Mouse (Mus musculus) liver, embryonic 14.5 days (tissue): ENCODE results near the gene Dmrt3. TPM values are rescaled to one million over a fixed set of nuclear protein-coding genes. Genes with fewer than 3 reads are reported as not detected.
A peak's percentile ranks its signal among the peaks of the same experiment; 100 is the strongest.

ENCODE experiments used
- ATAC-seq: fragments of 200-750 bp; cut with Nextera tagmentation; 2 replicates; pipeline ENCODE4 v1.8.0; 2017; ENCODE audit warnings: moderate number of reproducible peaks, mild to moderate bottlenecking, moderate library complexity; ENCODE audit not compliant: insufficient read depth
- DNase-seq, 3 experiments: peaks; one replicate each; pipeline ENCODE4 v3.0.0-alpha.2; 2012 to 2013; ENCODE audit warnings: low read depth in 3 of 3, low spot score in 3 of 3
- H3K27ac ChIP-seq: fragments of 300-500 bp; sonication (generic); 2 replicates; pipeline ENCODE4 v1.5.1; 2014; ENCODE audit warnings: moderate library complexity, mild to moderate bottlenecking, control low read depth, inconsistent platforms
- H3K27me3 ChIP-seq: fragments of 300-500 bp; sonication (generic); 2 replicates; pipeline ENCODE4 v1.6.1; 2014; ENCODE audit warnings: mild to moderate bottlenecking, low read length, moderate library complexity; ENCODE audit not compliant: control insufficient read depth, insufficient read depth
- H3K36me3 ChIP-seq: fragments of 300-500 bp; sonication (generic); replicated peaks from 2 replicates; pipeline ENCODE4 v1.6.1; 2014; ENCODE audit warnings: low read depth; ENCODE audit not compliant: control insufficient read depth, insufficient read depth
- H3K4me1 ChIP-seq, 2 experiments: fragments of 200-500 bp in 1 of 2; fragments of 300-500 bp in 1 of 2; sonication (generic) in 1 of 2; replicated peaks; 2 replicates each; pipeline ENCODE4 v1.6.1; 2012 to 2014; ENCODE audit warnings: antibody characterized with exemption in 1 of 2, inconsistent platforms in 1 of 2, low read length in 1 of 2; ENCODE audit not compliant: control insufficient read depth in 2 of 2, insufficient read depth in 2 of 2
- H3K4me2 ChIP-seq: fragments of 300-500 bp; sonication (generic); 2 replicates; pipeline ENCODE4 v1.6.1; 2014; ENCODE audit warnings: low read depth, mild to moderate bottlenecking, control low read depth, moderate library complexity
- H3K4me3 ChIP-seq, 2 experiments: fragments of 200-500 bp in 1 of 2; fragments of 300-500 bp in 1 of 2; sonication (generic) in 1 of 2; 2 replicates each; pipeline ENCODE4 v1.5.1; 2012 to 2014; ENCODE audit warnings: low read depth in 2 of 2, low read length in 2 of 2, mild to moderate bottlenecking in 2 of 2, control low read depth in 1 of 2, inconsistent platforms in 1 of 2, moderate library complexity in 1 of 2; ENCODE audit not compliant: insufficient read depth in 1 of 2
- H3K9ac ChIP-seq: fragments of 300-500 bp; sonication (generic); replicated peaks from 2 replicates; pipeline ENCODE4 v1.6.1; 2014; ENCODE audit warnings: mild to moderate bottlenecking, control low read depth, moderate library complexity
- H3K9me3 ChIP-seq: fragments of 300-500 bp; sonication (generic); 2 replicates; pipeline ENCODE4 v1.6.1; 2016; ENCODE audit warnings: low read length, mixed read lengths; ENCODE audit not compliant: control insufficient read depth
- CTCF ChIP-seq: IDR thresholded peaks from 2 replicates; pipeline ENCODE4 v1.5.1; 2016; ENCODE audit warnings: antibody characterized with exemption, low read depth, control low read depth
- EP300 ChIP-seq: IDR thresholded peaks from 2 replicates; pipeline ENCODE4 v1.6.1; 2016; ENCODE audit warnings: antibody characterized with exemption, low read depth
- WGBS: fragments of 180-500 bp; shearing (Covaris S2); extraction: QIAGEN DNeasy Blood & Tissue Kit; methylation state at CpG from one replicate; pipeline ENCODE4 v1.1.7; 2014; ENCODE audit not compliant: insufficient replicate concordance; 5-methylcytosine and 5-hydroxymethylcytosine counted together
- polyA plus RNA-seq, 2 experiments: library from polyadenylated mRNA; depleted of rRNA in 1 of 2; stranded (reverse) in 1 of 2; unstranded in 1 of 2; fragments of >200 nt; fragmentation: Nextera tagmentation in 1 of 2; extraction: Ambion mirVana in 1 of 2; gene quantifications; 2 replicates each; pipeline versions ENCODE4 v1.2.1 to v1.2.3; 2012 to 2014

The Dmrt3 gene
- polyA plus RNA-seq, 2 experiments, result not detected

DNA sequence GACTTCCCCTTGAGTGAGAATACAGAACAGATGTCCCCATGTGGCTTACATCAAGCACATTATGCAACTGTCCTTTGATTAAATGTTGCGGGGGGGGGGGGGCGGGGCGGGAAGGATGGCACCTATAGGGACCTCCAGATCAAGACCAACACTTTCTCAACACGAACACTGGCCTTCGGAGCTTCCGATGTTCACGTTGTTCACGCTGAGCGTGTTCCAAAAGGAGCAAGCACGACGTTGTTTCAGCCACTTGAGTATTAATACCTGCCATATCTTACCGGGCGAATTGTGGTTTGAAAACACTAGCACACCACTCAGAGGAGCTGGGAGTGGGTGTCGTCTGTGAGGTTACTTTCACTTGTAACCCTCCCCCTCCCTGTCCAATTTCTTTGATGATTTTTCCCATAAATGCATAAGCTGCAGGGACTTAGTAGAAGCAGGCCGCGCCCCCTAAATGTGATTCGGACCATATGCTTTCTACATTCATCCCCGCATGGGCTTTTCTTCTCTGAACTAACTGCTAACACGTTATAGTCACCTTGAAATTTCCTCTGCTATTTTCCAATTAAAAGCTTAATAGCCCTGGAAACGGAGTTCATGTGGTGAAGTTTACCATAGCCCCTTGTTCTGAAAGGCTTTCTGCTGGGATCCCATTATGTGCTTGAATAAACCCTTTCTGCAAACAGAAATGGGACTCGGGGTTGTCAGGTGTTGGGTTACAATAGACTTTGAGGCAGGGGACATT is 2.5 kb upstream of the Dmrt3 start:
- Histone ChIP-seq H3K4me1 (peaks cover 0 to 2% of the 10 kb centered on the region in 2 experiments; a peak in 2 of 4 replicates), H3K4me2 (no peak overlapping the region), H3K9me3 (no peaks in the 10 kb centered on the region), H3K36me3 (no peaks in the 10 kb centered on the region), H3K27ac (no peak overlapping the region), H3K9ac (no peak overlapping the region), H3K27me3 (peaks cover 98% of the 10 kb centered on the region), H3K4me3 (no peak overlapping the region)
- TF ChIP-seq CTCF (no peak), EP300 (no peak)
- ATAC-seq (no peak), DNase-seq (no peak)
- 2% methylated on average over 21 of the region's 21 CpGs for WGBS

DNA sequence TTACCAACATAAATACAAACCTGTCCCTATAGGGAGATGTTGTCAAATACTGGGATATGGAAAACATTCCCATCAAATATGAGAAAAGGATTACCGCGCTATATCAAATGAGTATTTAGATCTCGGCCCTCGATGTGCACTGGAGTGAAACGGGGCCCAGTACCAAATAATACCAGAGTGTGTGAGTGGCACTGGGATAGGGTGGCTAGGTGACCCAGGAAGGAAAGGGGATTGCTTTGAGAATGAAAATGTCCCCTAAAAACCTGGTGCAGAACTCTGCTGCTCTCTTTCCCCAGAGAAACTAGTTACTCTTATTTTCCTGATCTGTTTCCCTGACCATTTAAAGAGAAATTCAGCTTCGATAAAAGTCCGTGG is 1.9 kb upstream of the Dmrt3 start:
- no peak overlapping the region for H3K9ac ChIP-seq
- peaks cover 0 to 2% of the 10 kb centered on the region in 2 experiments; a peak in 2 of 4 replicates for H3K4me1 ChIP-seq
- no peak overlapping the region for H3K27ac ChIP-seq
- TF ChIP-seq EP300 (no peak), CTCF (no peak)
- no peak overlapping the region for H3K4me2 ChIP-seq
- no peaks in the 10 kb centered on the region for H3K36me3 ChIP-seq
- H3K27me3 ChIP-seq, result peaks cover 100% of the 10 kb centered on the region
- ATAC-seq, result no peak
- H3K9me3 ChIP-seq, result no peaks in the 10 kb centered on the region
- DNase-seq, result no peak
- no peak overlapping the region for H3K4me3 ChIP-seq
- 6% methylated on average over 7 of the region's 7 CpGs for WGBS

DNA sequence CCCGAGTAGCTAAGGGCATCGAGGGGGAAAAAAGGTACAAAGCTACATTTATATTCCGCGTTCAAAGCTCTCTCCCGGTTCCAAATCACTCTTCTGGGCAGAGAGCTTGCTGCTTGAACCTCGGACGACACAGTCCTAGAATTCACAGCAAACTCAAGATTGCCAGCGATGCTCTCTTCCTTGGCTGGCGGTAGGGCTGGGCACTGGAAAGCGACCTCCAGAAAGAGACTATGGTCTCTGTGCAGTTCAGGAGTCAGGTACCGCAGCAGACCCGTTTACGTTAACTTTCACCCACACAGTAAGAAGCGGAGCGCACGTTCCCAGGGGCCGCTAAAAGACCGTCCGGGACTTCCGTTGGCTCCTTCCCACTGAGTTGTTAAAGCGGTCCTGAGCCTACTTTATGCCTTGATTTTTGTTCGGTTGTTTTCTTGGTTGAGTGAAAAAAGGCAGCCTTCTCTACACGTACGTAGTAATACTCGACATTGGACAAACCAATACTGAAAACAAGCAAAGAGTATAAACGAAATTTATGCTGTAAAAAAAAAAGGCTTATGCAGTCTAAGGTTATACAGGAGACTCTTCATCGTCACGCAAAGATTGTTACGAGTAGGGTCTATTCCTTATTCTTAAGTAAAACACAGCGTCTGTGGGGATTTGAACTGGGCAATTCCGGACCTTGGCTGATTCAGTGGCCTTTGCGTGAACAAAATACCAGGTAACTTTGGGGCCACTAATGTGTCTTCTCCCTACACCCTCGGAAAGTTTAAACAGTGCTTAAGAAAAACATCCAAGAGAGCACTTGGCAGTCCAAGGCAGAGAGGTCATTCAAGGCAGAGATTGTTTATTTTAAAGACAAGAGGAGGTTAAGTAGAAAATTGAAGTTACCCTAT is 895 bp upstream of the Dmrt3 start:
- Histone ChIP-seq H3K9ac (no peak overlapping the region), H3K27ac (no peak overlapping the region), H3K4me1 (peaks cover 0 to 2% of the 10 kb centered on the region in 2 experiments; a peak in 2 of 4 replicates), H3K4me2 (no peak overlapping the region), H3K27me3 (peaks cover 99% of the 10 kb centered on the region), H3K9me3 (no peaks in the 10 kb centered on the region), H3K36me3 (no peaks in the 10 kb centered on the region), H3K4me3 (no peak overlapping the region)
- no peak for TF ChIP-seq EP300
- TF ChIP-seq CTCF, result no peak
- DNase-seq (no peak), ATAC-seq (no peak)
- WGBS, result 2% methylated on average over 33 of the region's 33 CpGs

DNA sequence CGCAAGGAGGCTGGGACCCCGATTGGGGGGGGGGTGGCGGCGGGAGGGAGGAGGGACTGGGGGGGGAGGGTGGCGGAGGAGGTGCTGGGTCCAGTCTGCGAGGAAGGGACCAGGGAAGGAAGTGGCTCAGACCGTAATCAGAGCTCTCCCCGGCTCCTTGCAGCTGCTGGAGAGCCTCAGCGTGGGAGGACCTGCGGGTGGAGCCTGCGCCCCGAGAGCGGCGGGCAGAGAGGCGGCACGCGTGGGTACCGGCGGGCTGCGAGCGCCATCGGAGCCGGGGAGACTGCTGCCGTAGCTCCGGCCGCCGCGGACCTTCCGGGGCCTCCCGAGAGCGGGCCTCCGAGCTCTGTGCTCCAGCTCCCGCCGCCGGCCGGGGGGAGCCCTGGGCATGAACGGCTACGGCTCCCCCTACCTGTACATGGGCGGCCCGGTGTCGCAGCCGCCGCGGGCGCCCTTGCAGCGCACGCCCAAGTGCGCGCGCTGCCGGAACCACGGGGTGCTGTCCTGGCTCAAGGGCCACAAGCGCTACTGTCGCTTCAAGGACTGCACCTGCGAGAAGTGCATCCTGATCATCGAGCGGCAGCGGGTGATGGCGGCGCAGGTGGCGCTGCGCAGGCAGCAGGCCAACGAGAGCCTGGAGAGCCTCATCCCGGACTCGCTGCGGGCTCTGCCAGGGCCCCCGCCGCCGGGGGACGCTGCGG is 460 bp downstream of the Dmrt3 start:
- DNase-seq (no peak), ATAC-seq (no peak)
- Histone ChIP-seq H3K9me3 (no peaks in the 10 kb centered on the region), H3K27me3 (peaks cover 94% of the 10 kb centered on the region), H3K36me3 (no peaks in the 10 kb centered on the region), H3K27ac (no peak overlapping the region), H3K9ac (no peak overlapping the region), H3K4me3 (peak overlapping the region in 1 of 2 experiments; percentile 15; a peak in 1 of 4 replicates), H3K4me2 (peak overlapping the region; percentile 22), H3K4me1 (peaks cover 0 to 2% of the 10 kb centered on the region in 2 experiments; a peak in 2 of 4 replicates)
- TF ChIP-seq EP300 (no peak), CTCF (no peak)
- under 1% methylated on average over 57 of the region's 71 CpGs for WGBS
